Mouse (Mus musculus) urinary bladder, postnatal 4 days (tissue): ENCODE measurements around the gene Fgfr2.
A peak's percentile ranks its signal among the peaks of the same experiment; 100 is the strongest.

Experiments used
- DNase-seq, 2 experiments: peaks; one replicate each; pipeline ENCODE4 v3.0.0; 2021 to 2022; ENCODE audit warnings: low spot score in 2 of 2

The Fgfr2 gene

DNA sequence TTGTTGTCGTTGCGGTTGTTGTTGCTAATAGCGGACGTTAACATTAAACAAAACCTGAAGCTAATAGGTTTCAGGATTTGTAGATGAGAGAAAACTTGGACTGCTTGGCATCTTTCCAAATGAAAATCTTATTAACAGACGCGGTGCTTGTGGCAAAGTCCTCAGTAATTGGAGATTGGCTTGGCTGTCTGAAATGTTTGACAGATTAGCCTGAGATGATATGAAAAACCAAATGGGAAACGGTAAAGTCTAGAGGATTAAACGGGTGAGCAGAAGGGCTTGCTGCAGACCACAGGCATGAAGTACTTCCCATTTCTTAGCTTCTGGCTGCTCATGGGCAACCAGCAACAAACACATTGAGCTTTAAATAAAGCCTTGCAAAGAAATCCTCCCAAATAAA, 1493.6 kb downstream of the Fgfr2 start:
- no peak for DNase-seq

GRCm38 (mm10) chr7:131628846-131629391, 1494.2 kb downstream of the Fgfr2 start:
- no peak for DNase-seq

DNA sequence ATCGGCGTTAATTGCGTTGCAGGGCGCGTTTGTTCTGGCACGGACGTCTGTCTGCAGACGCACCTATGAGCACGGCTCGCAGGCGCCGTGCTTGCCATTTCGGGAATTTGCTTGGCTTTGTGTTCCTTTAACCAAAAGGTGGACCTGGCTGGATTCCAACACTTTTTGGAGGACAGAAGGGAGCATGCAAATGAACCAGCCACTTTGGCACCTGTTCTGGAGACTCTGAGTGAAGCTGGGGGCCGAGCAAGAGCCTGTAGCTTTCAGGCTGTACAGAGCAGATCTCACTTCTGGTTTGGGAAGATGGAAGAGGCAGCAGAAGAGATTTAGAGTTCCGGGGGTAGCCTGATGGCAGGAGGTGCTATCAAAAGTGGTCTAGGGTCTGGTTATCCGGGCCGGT, 1494.8 kb downstream of the Fgfr2 start:
- DNase-seq = no peak

- DNase-seq = no peak
Observed at GRCm38 (mm10) chr7:131609677-131610076, 1513.5 kb downstream of the Fgfr2 start.

DNA sequence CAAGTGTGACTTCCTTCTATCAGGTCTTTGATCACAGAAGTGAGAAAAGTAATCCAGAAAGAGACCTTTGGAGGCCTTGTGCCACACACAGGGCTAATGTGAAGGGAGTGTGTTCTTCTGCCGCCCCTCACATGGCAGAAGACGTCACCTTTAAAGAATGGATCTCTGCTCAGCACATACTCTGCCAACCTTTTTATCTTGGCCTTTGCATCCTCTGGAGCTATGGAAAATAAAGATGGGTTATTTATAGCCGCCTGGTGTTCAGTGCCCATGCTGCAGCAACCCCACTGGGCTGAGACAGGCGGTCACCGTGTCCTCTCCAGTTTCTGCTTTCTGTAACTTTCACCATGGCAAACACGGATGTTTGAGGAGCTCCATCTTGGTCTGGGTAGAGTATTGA, 1515.1 kb downstream of the Fgfr2 start:
- DNase-seq = no peak

- no peak for DNase-seq
Observed at GRCm38 (mm10) chr7:131605481-131605880, 1517.7 kb downstream of the Fgfr2 start.

- DNase-seq = no peak
Observed at GRCm38 (mm10) chr7:131604946-131605345, 1518.2 kb downstream of the Fgfr2 start.

DNA sequence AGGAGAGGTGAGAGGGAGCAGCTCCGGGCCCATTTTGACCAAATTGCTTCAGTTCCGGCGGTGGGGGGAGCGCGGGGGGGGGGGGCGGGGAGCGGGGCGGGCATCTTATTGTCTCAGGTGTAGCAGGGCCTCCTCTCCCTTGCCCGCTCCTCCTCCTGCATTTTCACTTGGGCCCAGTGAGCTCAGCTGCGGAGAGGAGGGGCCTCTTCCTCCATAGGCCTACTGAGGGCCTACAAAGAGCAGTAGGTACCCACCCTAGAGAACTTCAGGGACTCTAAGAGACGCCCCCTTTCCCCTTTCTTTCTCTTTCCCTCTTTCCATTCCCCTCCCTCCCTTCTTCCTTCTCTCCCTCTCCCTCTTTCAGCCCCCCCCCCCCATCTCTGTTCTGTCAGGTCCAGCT, 1520.0 kb downstream of the Fgfr2 start:
- no peak for DNase-seq

- no peak for DNase-seq
Observed at GRCm38 (mm10) chr7:131602106-131602505, 1521.0 kb downstream of the Fgfr2 start.

DNA sequence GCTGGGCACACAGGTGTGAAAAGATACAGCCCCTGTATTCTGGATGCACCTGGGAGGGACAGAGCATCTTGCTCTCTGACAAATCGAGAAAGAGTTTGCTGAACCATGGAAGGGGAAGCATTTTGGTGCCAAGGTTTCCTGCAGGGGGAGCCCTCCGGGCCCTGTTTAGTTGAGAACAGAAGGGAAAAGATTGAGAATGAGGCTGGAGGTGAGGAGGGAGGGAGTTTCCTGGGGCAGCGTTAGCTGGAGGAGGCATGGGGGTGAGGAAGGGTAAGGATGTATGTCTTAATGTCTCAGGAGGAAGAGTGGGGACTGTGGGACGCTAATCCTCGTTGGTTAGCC, 1524.7 kb downstream of the Fgfr2 start:
- DNase-seq = no peak

DNA sequence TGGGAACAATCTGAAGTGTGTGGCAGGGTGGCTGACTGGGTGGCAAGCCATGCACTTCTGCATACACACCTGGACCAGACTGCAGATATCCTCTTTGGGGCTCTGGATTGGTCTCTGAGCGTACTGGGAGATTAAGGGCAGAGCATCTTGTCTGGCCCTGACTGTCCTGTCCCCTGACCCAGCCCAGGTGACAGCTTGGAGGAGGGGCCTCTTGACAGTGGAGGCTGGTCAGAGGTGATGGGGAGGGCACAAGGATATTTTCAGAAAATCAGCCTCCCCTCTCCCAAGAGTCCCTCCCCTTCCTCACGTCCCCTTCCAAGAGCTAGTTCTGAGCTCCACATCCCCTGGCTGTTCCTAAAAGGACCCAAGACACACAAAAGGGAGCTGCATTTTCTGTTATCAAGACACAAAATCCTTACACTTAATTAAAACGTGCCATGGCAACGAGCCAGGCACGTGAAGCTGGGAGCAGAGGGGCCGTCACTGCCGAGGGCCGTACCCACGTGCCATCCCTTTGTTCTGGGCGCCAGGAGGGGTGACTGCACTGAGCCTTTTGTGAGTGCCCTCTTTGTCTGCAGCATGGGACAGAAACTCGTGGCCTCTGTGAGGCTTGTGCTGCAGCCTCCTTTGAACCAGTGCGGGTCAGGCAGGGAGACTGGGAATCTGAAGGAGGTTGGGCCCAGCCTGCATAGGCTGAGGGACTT, 1525.2 kb downstream of the Fgfr2 start:
- no peak for DNase-seq

GRCm38 (mm10) chr7:131585551-131585950, 1537.6 kb downstream of the Fgfr2 start:
- no peak for DNase-seq

- no peak for DNase-seq
Observed at GRCm38 (mm10) chr7:131582178-131582577, 1541.0 kb downstream of the Fgfr2 start.

- DNase-seq = no peak
Observed at GRCm38 (mm10) chr7:131575246-131575645, 1547.9 kb downstream of the Fgfr2 start.

DNA sequence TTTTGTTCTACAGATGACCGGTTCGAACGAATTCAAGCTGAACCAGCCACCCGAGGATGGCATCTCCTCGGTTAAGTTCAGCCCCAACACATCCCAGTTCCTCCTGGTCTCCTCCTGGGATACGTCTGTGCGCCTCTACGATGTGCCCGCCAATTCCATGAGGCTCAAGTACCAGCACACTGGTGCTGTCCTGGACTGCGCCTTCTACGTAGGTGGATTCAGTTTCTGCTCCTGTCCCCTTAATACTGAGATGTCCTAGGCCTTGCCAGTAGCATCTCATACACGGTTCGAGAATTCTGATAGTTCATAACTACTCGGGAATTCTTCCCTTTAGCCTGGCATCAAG, 1562.5 kb downstream of the Fgfr2 start:
- no peak for DNase-seq

DNA sequence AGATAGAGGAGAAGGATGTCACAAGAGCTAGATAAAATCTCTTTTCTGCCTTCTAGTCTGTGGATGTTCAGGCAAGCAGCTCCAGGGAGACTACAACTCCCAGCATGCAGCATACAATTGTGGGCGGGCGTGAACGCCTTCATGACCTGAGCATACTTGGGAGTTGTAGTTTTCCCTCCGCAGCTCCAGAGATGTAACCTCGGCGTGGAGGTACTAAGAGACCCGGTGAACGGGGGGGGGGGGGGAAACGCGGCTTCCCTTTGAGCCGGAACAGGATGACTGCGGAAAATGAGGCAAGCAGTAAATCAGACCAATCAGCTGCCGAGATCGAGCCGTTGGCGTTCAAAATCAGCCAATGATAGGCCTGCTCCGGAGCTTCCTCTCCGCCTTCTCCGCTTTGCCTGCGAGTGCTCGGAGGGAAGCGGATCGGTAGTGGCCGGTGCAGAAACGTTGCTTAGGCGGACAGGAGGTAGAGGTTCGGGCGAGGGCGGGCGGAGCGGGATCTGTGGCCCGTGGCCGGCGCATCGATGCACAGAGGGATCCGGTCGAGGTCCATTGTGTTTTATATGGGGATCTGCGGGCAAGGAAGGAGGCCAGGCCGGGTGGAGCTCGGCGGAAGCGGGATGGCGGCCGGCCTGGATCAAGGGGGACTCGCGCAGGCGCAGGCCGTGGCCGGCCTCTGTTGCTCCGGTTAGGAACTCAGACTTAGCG, 1563.0 kb downstream of the Fgfr2 start, which contains the start of gene Bub3:
Gene Bub3, plus strand, starts transcription at position 237 of the 711 bp plus-strand sequence.
- peak; percentile 86 to 89 for DNase-seq

- no peak for DNase-seq
Observed at GRCm38 (mm10) chr7:131557751-131558150, 1565.4 kb downstream of the Fgfr2 start.

DNA sequence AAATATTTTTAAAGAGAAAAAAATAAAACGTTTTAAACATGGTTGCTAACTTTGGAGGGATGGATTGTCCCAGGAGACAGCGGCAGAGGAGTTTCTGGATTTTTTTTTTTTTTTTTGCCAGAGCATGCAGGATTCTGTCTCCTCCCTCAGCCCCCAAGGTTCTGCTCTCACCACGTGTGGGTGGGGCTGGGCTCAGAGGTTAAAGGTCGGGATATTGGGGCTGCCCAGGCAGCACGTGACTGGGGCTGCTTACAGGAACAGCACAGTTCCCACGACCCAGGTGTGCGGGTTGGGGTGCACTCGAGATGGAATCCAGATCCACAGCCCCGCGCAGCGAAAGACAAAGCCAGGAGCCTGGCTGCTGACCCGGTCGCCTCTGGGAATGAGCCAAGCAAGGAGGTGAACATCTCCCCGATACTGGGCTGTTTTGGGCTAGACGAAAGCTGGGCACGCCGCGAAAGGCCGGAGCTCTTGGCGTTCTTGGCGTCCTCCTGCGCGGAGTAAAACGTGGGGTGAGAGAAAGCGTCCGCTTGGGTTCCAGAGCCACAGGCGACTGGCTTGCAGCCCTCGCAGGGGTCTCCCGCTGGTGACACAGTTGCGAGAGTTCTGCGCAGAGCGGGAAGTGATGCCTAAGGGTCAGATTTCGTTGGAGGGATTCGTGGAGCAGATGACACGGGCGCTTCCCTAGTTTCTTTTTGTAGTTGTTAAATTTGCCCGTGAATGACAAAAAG, 1566.4 kb downstream of the Fgfr2 start:
- no peak for DNase-seq

GRCm38 (mm10) chr7:131556116-131556515, 1567.0 kb downstream of the Fgfr2 start:
- DNase-seq = no peak

- no peak for DNase-seq
Observed at GRCm38 (mm10) chr7:131555301-131556081, 1567.7 kb downstream of the Fgfr2 start.

DNA sequence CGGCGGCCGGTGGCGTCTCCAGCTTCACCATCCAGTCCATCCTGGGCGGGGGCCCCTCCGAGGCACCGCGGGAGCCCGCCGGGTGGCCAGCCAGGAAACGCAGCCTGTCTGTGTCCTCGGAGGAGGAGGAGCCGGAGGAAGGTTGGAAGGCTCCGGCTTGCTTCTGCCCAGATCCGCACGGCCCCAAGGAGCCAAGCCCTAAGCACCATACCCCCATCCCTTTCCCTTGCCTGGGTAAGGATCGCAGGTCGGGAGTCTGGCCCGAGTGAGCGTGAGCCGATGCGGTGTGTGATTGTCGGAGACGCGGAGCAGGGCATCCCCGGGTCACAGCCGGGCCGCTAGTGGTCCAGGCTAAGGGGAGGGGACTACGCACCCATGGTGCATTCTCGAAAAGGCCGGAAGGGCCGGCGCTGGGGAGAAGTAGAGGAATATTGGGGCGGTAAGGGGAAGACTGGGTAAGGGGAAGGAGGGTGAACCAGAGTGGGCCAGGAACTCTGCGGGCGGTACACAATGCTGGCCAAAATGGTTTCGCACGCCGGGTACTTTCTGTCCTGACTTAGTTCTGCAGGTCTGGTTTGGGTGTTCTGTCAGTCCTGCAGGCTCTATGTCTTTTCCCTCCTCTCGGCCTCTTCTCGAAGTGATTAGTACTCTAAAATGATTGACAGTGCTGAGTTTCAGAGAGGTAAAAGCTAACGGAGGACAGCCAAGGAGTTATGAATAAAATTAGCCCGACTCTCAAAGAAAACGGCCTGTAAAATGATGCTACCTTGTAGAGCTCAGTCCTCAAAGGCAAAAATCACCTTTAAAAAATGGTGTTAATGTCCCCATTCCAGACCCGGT, 1568.6 kb downstream of the Fgfr2 start:
- DNase-seq = no peak
